Mouse (Mus musculus) heart, adult 2 months (tissue): Measurements from ENCODE around the gene Ankrd33. TPM values are rescaled to one million over a fixed set of nuclear protein-coding genes. Genes with fewer than 3 reads are reported as not detected.

ENCODE experiments used
- DNase-seq, 2 experiments: peaks; one replicate each; pipeline ENCODE4 v3.0.0; 2021
- H3K27ac ChIP-seq: fragments of 200-600 bp; 2 replicates; pipeline ENCODE4 v1.8.1; 2022
- H3K27me3 ChIP-seq: fragments of 200-500 bp; 2 replicates; pipeline ENCODE4 v1.6.1; 2012; ENCODE audit warnings: mild to moderate bottlenecking, low read length, inconsistent platforms, mixed read lengths; ENCODE audit not compliant: control insufficient read depth, insufficient read depth
- H3K36me3 ChIP-seq: fragments of 200-500 bp; 2 replicates; pipeline ENCODE4 v1.6.1; 2012; ENCODE audit warnings: low read length, inconsistent platforms; ENCODE audit not compliant: control insufficient read depth, insufficient read depth
- H3K4me1 ChIP-seq: fragments of 200-500 bp; 2 replicates; pipeline ENCODE4 v1.6.1; 2011; ENCODE audit warnings: low read length; ENCODE audit not compliant: control insufficient read depth, insufficient read depth
- H3K4me3 ChIP-seq: fragments of 200-600 bp; 2 replicates; pipeline ENCODE4 v1.8.1; 2022
- H3K79me2 ChIP-seq: fragments of 200-500 bp; replicated peaks from 2 replicates; pipeline ENCODE4 v1.6.1; 2012; ENCODE audit warnings: mild to moderate bottlenecking, inconsistent platforms, low read length, moderate library complexity, mixed read lengths; ENCODE audit not compliant: control insufficient read depth, insufficient read depth
- H3K9ac ChIP-seq: fragments of 200-500 bp; 2 replicates; pipeline ENCODE4 v1.6.1; 2012; ENCODE audit warnings: low read depth, mild to moderate bottlenecking, control low read depth, inconsistent platforms, low read length, mixed read lengths
- CTCF ChIP-seq: fragments of 200-600 bp; IDR thresholded peaks from 2 replicates; pipeline ENCODE4 v1.8.1; 2022; ENCODE audit warnings: antibody characterized with exemption, mild to moderate bottlenecking, moderate library complexity
- EP300 ChIP-seq: fragments of 200-500 bp; IDR thresholded peaks from 2 replicates; pipeline ENCODE4 v1.6.1; 2011; ENCODE audit warnings: low read depth, low read length, control low read depth; ENCODE audit not compliant: insufficient read depth
- POLR2A ChIP-seq: fragments of 200-500 bp; IDR thresholded peaks from 2 replicates; pipeline ENCODE4 v1.6.1; 2011; ENCODE audit warnings: mild to moderate bottlenecking, low read depth, low read length, control low read depth; ENCODE audit not compliant: insufficient read depth
- WGBS: fragments of 180-500 bp; shearing (Covaris S2); methylation state at CpG from one replicate; pipeline ENCODE4 v1.1.7; 2018; 5-methylcytosine and 5-hydroxymethylcytosine counted together
- intact Hi-C: fragments of 180-260 bp; cut with DNase I; formaldehyde crosslinking; loops from one replicate; pipeline ENCODE4 v1.15.1; 2025
- polyA plus RNA-seq: library from polyadenylated mRNA; depleted of rRNA; stranded (reverse); fragments of >200 nt; gene quantifications from 2 replicates; pipeline ENCODE4 v1.2.3, GENCODE M21; 2012
- total RNA-seq, 2 experiments: library from RNA; stranded (reverse); gene quantifications; 2 replicates each; pipeline ENCODE4 v1.2.3; 2021

Ankrd33 gene
- total and polyA plus RNA-seq, 3 experiments = not detected

- H3K27me3 ChIP-seq = no peaks in the 10 kb centered on the region
- TF ChIP-seq CTCF (no peak), POLR2A (0 out of 2 replicates have a peak, but pooled peaks have one; percentile 21)
- H3K4me3 ChIP-seq = 0 out of 2 replicates have a peak overlapping the region, but pooled peaks have one; percentile 10
- peak; percentile 65 to 66 for DNase-seq
- H3K27ac ChIP-seq = peak overlapping the region; percentile 15
- peaks cover 26% of the 10 kb centered on the region for H3K4me1 ChIP-seq
- no peaks in the 10 kb centered on the region for H3K79me2 ChIP-seq
- H3K36me3 ChIP-seq = no peaks in the 10 kb centered on the region; the same call in 1 of the 2 replicates
- intact Hi-C loops = no loop called here
- 36% methylated on average over 15 of the region's 15 CpGs for WGBS
- peak overlapping the region; percentile 18 for H3K9ac ChIP-seq
These were observed 18.6 kb downstream of the Ankrd33 start for GRCm38 (mm10) chr15:101133993-101134704.

GRCm38 (mm10) chr15:101135405-101135804 lies 19.9 kb downstream of the Ankrd33 start:
- Histone ChIP-seq H3K4me3 (no peak overlapping the region), H3K79me2 (no peaks in the 10 kb centered on the region), H3K9ac (no peak overlapping the region), H3K27ac (no peak overlapping the region), H3K27me3 (no peaks in the 10 kb centered on the region), H3K4me1 (peaks cover 29% of the 10 kb centered on the region), H3K36me3 (no peaks in the 10 kb centered on the region; the same call in 1 of the 2 replicates)
- WGBS = 51% methylated on average over 8 of the region's 8 CpGs
- DNase-seq = no peak
- intact Hi-C loops = no loop called here
- no peak for TF ChIP-seq CTCF
- TF ChIP-seq POLR2A = no peak
- no peak for TF ChIP-seq EP300

DNA sequence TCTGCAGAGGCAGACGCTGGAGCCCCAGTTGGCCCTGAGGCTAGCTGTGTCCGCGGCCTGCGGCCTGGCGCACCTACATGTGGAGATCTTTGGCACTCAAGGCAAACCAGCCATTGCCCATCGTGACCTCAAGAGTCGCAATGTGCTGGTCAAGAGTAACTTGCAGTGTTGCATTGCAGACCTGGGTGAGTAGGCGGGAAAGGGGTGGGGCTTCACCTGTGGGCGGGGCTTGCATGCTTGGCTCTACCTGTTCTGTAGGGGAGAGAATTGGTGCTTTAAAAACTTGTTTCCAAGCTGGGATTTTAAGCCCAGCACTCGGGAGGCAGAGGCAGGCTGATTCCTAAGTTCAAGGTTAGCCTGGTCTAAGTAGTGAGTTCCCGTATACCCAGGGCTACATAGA lies 21.9 kb downstream of the Ankrd33 start:
- no peak for DNase-seq
- Histone ChIP-seq H3K36me3 (no peaks in the 10 kb centered on the region; the same call in 1 of the 2 replicates), H3K4me3 (no peak overlapping the region), H3K4me1 (peaks cover 22% of the 10 kb centered on the region), H3K9ac (no peak overlapping the region), H3K27ac (no peak overlapping the region), H3K79me2 (no peaks in the 10 kb centered on the region), H3K27me3 (no peaks in the 10 kb centered on the region)
- WGBS = 86% methylated on average over 11 of the region's 11 CpGs
- TF ChIP-seq CTCF (no peak), EP300 (no peak), POLR2A (no peak)
- intact Hi-C loops = no loop called here

- Histone ChIP-seq H3K36me3 (no peaks in the 10 kb centered on the region; the same call in 1 of the 2 replicates), H3K9ac (no peak overlapping the region), H3K27me3 (no peaks in the 10 kb centered on the region), H3K4me3 (no peak overlapping the region), H3K4me1 (peaks cover 15% of the 10 kb centered on the region), H3K27ac (no peak overlapping the region), H3K79me2 (no peaks in the 10 kb centered on the region)
- whole genome bisulfite sequencing = 69% methylated on average over 3 of the region's 3 CpGs
- no peak for DNase-seq
- no peak for TF ChIP-seq CTCF
- no peak for TF ChIP-seq POLR2A
- no peak for TF ChIP-seq EP300
- intact Hi-C loops = no loop called here
These were observed 23.1 kb downstream of the Ankrd33 start for GRCm38 (mm10) chr15:101138675-101139074.

DNA sequence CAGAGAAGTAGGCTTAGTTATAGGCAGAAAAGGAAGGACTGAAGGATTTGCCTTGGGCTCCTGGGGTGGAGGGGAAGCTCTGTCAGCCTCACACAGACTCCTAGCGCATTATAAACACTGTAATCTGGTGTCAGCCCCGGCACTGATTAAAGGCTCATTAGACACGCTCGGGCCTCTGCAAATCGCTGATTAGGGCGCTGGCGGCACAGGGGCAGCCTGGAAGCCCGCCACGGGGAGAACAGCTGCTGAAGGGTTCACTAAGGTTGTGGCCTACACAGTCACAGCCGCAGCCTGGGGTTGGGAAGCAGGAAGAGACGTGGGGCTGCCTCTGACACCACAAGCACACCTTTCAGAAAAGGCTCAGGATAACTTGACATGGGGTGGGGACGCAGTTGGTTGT lies 24.3 kb downstream of the Ankrd33 start:
- intact Hi-C loops = loop anchor here (2.0 kb wide), 1 partner anchor 59 kb away; no protein-coding TSS in a partner anchor
- DNase-seq = peak; percentile 61 to 68
- 23% methylated on average over 12 of the region's 12 CpGs for WGBS

GRCm38 (mm10) chr15:101140587-101140986 lies 25.0 kb downstream of the Ankrd33 start:
- Histone ChIP-seq H3K9ac (no peak overlapping the region), H3K4me1 (peaks cover 20% of the 10 kb centered on the region), H3K4me3 (no peak overlapping the region), H3K27me3 (no peaks in the 10 kb centered on the region), H3K79me2 (no peaks in the 10 kb centered on the region), H3K27ac (peak overlapping the region; percentile 34; the same call in 1 of the 2 replicates), H3K36me3 (no peaks in the 10 kb centered on the region; the same call in 1 of the 2 replicates)
- TF ChIP-seq EP300 (no peak), POLR2A (no peak), CTCF (no peak)
- no peak for DNase-seq
- 42% methylated on average over 6 of the region's 6 CpGs for WGBS
- intact Hi-C loops = loop anchor here (2.0 kb wide), 1 partner anchor 60 kb away; no protein-coding TSS in a partner anchor

More for the DNA sequence above, 24.3 kb downstream of the Ankrd33 start:
- Histone ChIP-seq H3K79me2 (no peaks in the 10 kb centered on the region), H3K27ac (peak overlapping the region; percentile 32; the same call in 1 of the 2 replicates), H3K4me1 (peaks cover 19% of the 10 kb centered on the region), H3K36me3 (no peaks in the 10 kb centered on the region; the same call in 1 of the 2 replicates), H3K27me3 (no peaks in the 10 kb centered on the region), H3K4me3 (no peak overlapping the region), H3K9ac (no peak overlapping the region)
- TF ChIP-seq EP300 = no peak
- no peak for TF ChIP-seq POLR2A
- TF ChIP-seq CTCF = no peak
